Mouse (Mus musculus) CH12.LX (cell line): ENCODE data around the gene Mon1a.

ENCODE experiments used
- CHD1 ChIP-seq: IDR thresholded peaks from 2 replicates; pipeline ENCODE4 v1.6.1; 2012; ENCODE audit warnings: low read depth, low read length, improper control_type of control experiment, inconsistent platforms
- CTCF ChIP-seq, 2 experiments: IDR thresholded peaks in 1 of 2; conservative IDR thresholded peaks in 1 of 2; 2 replicates each; pipeline ENCODE4 v1.5.1; 2011 to 2012; ENCODE audit warnings: low read depth in 2 of 2, low read length in 2 of 2, improper control_type of control experiment in 1 of 2, inconsistent platforms in 1 of 2, mild to moderate bottlenecking in 1 of 2, moderate library complexity in 1 of 2
- E2F4 ChIP-seq: IDR thresholded peaks from 2 replicates; pipeline ENCODE4 v1.6.1; 2011; ENCODE audit warnings: low read depth, low read length, improper control_type of control experiment; ENCODE audit not compliant: insufficient replicate concordance
- HCFC1 ChIP-seq: IDR thresholded peaks from 2 replicates; pipeline ENCODE4 v1.6.1; 2012; ENCODE audit warnings: low read depth, mild to moderate bottlenecking, inconsistent platforms, low read length, improper control_type of control experiment
- NRF1 ChIP-seq: IDR thresholded peaks from 2 replicates; pipeline ENCODE4 v1.6.1; 2014; ENCODE audit warnings: low read depth, mild to moderate bottlenecking, inconsistent platforms, low read length, improper control_type of control experiment, moderate library complexity
- POLR2AphosphoS2 ChIP-seq: IDR thresholded peaks from 2 replicates; pipeline ENCODE4 v1.6.1; 2011; ENCODE audit warnings: low read depth, low read length, improper control_type of control experiment
- SMC3 ChIP-seq: IDR thresholded peaks from 2 replicates; pipeline ENCODE4 v1.6.1; 2011; ENCODE audit warnings: low read depth, low read length, improper control_type of control experiment
- TCF12 ChIP-seq: IDR thresholded peaks from 2 replicates; pipeline ENCODE4 v1.6.1; 2014; ENCODE audit warnings: low read depth, mild to moderate bottlenecking, inconsistent platforms, low read length, improper control_type of control experiment
- USF1 ChIP-seq: IDR thresholded peaks from 2 replicates; pipeline ENCODE4 v1.6.1; 2014; ENCODE audit warnings: low read depth, mild to moderate bottlenecking, inconsistent platforms, low read length, improper control_type of control experiment
- USF2 ChIP-seq: conservative IDR thresholded peaks from 2 replicates; pipeline ENCODE4 v1.6.1; 2011; ENCODE audit warnings: low read depth, low read length, improper control_type of control experiment

- TF ChIP-seq CHD1, result no peak
- TF ChIP-seq SMC3, result no peak
- no peak for TF ChIP-seq TCF12
- no peak for TF ChIP-seq E2F4
- no peak for TF ChIP-seq POLR2AphosphoS2
- no peak for TF ChIP-seq NRF1
- TF ChIP-seq HCFC1, result no peak
- TF ChIP-seq USF2, result no peak
- no peak for TF ChIP-seq CTCF (conservative IDR thresholded peaks at IDR 0.05 in 1 of 2, IDR thresholded peaks at IDR 0.05 in 1 of 2; ENCODE audit: low read depth in 2 of 2, low read length in 2 of 2)
- no peak for TF ChIP-seq USF1
Measured at GRCm38 (mm10) chr9:107928169-107928568, 40.2 kb downstream of the Mon1a start, which contains the start of gene Actl11.
